Mouse (Mus musculus) Patski (cell line): Measurements from ENCODE around the gene Ppp1r13l. TPM values are rescaled to one million over a fixed set of nuclear protein-coding genes. Genes with fewer than 3 reads are reported as not detected.

ENCODE experiments used
- ATAC-seq: fragments of 100-300 bp; one replicate; pipeline ENCODE4 v1.8.0; 2021
- CTCF ChIA-PET: fragments of 350-600 bp; sonication (Branson Sonifier 250); formaldehyde crosslinking; loops from one replicate; lab custom pipeline; 2022; ENCODE audit warnings: inconsistent platforms; lab: Charles Lee
- POLR2A ChIA-PET: fragments of 350-600 bp; sonication (Branson Sonifier 250); formaldehyde crosslinking; loops from one replicate; lab custom pipeline; 2022; ENCODE audit warnings: antibody characterized with exemption, inconsistent platforms; lab: Charles Lee
- DNase-seq: peaks from one replicate; pipeline ENCODE4 v3.0.0-alpha.2; 2011; ENCODE audit warnings: low read depth, low spot score
- H3K27me3 ChIP-seq: fragments of 371-371 bp; one replicate; pipeline ENCODE4 v1.5.1; 2021
- CTCF ChIP-seq: fragments of 100-300 bp; IDR thresholded peaks from one replicate; pipeline ENCODE4 v1.5.1; 2021
- in situ Hi-C: fragments of 300-500 bp; cut with MboI; formaldehyde crosslinking; loops from 3 replicates; pipeline ENCODE4 v1.11.1; 2018; ENCODE audit warnings: low pct_unique_long_range_greater_than_20kb, mixed read lengths
- polyA plus RNA-seq: library from polyadenylated mRNA; unstranded; gene quantifications from one replicate; pipeline ENCODE4 v1.2.3, GENCODE M21; 2021

The Ppp1r13l gene
- polyA plus RNA-seq, 1 experiment from 2014 or later, result 11.9 TPM

GRCm38 (mm10) chr7:19424051-19424450 lies 64.5 kb downstream of the Ppp1r13l start:
- POLR2A ChIA-PET, result interaction anchor here (1.3 kb wide), 1 partner anchor 17 kb away, joined by 4 read pairs; no protein-coding TSS in a partner anchor
- H3K27me3 ChIP-seq, result no peaks in the 10 kb centered on the region

GRCm38 (mm10) chr7:19426349-19426748 lies 66.8 kb downstream of the Ppp1r13l start:
- ATAC-seq (no peak), DNase-seq (no peak)
- CTCF ChIA-PET, result interaction anchor here (0.8 to 1.0 kb wide), 2 partner anchors 12 to 21 kb away, joined by 3 to 5 read pairs; no protein-coding TSS in a partner anchor
- POLR2A ChIA-PET, result interaction anchor here (0.7 kb wide), 1 partner anchor 11 kb away, joined by 4 read pairs; no protein-coding TSS in a partner anchor
- TF ChIP-seq CTCF, result no peak
- in situ Hi-C loops, result no loop called here
- H3K27me3 ChIP-seq, result no peaks in the 10 kb centered on the region

More at GRCm38 (mm10) chr7:19424051-19424450, 64.5 kb downstream of the Ppp1r13l start:
- DNase-seq (no peak), ATAC-seq (no peak)
- no peak for TF ChIP-seq CTCF
- in situ Hi-C loops, result no loop called here
- CTCF ChIA-PET, result interaction anchor here (1.0 to 2.0 kb wide), 2 partner anchors 8 to 166 kb away, joined by 3 to 8 read pairs; no protein-coding TSS in a partner anchor

- no peak for TF ChIP-seq CTCF
- DNase-seq (no peak), ATAC-seq (no peak)
- ChIA-PET POLR2A (interaction anchor here (0.7 kb wide), 1 partner anchor 10 kb away, joined by 4 read pairs; no protein-coding TSS in a partner anchor), CTCF (interaction anchor here (0.8 to 1.0 kb wide), 2 partner anchors 13 to 21 kb away, joined by 3 to 5 read pairs; no protein-coding TSS in a partner anchor)
- in situ Hi-C loops, result no loop called here
- no peaks in the 10 kb centered on the region for H3K27me3 ChIP-seq
These were observed 67.3 kb downstream of the Ppp1r13l start for GRCm38 (mm10) chr7:19426888-19427287.

Other genes starting within 250 kb of the Ppp1r13l start
- 0.03 TPM for gene Gm4969, start 241.4 kb upstream of the Ppp1r13l start, polyA plus RNA-seq
- gene Fbxo46, start 239.9 kb upstream of the Ppp1r13l start, polyA plus RNA-seq, result 13.0 TPM
- gene Qpctl, start 210.5 kb upstream of the Ppp1r13l start, polyA plus RNA-seq, result 15.8 TPM
- gene Snrpd2, start 210.0 kb upstream of the Ppp1r13l start, polyA plus RNA-seq, result 108 TPM
- 0.08 TPM for gene Gipr, start 193.6 kb upstream of the Ppp1r13l start, polyA plus RNA-seq
- gene Eml2, start 183.3 kb upstream of the Ppp1r13l start, polyA plus RNA-seq, result 73.6 TPM
- gene Gpr4, start 147.2 kb upstream of the Ppp1r13l start, polyA plus RNA-seq, result 0.19 TPM
- 39.2 TPM for gene Opa3, start 131.4 kb upstream of the Ppp1r13l start, polyA plus RNA-seq
- 142 TPM for gene Vasp, start 87.9 kb upstream of the Ppp1r13l start, polyA plus RNA-seq
- gene Ppm1n, start 79.7 kb upstream of the Ppp1r13l start, polyA plus RNA-seq, result 0.14 TPM
- gene Rtn2, start 77.1 kb upstream of the Ppp1r13l start, polyA plus RNA-seq, result 4.0 TPM
- 72.9 TPM for gene Fosb, start 49.7 kb upstream of the Ppp1r13l start, polyA plus RNA-seq
- gene Ercc1, start 15.0 kb upstream of the Ppp1r13l start, polyA plus RNA-seq, result 40.9 TPM
- 16.6 TPM for gene Cd3eap, start 266 bp upstream of the Ppp1r13l start, polyA plus RNA-seq
- 26.2 TPM for gene Ercc2, start 22.3 kb downstream of the Ppp1r13l start, polyA plus RNA-seq
- 44.0 TPM for gene Klc3, start 44.4 kb downstream of the Ppp1r13l start, polyA plus RNA-seq
- gene Ckm, start 45.0 kb downstream of the Ppp1r13l start, polyA plus RNA-seq, result not detected
- 34.8 TPM for gene Mark4, start 99.1 kb downstream of the Ppp1r13l start, polyA plus RNA-seq
- not detected for gene Exoc3l2, start 103.6 kb downstream of the Ppp1r13l start, polyA plus RNA-seq
- 9.8 TPM for gene Bloc1s3, start 148.6 kb downstream of the Ppp1r13l start, polyA plus RNA-seq
- 36.5 TPM for gene Trappc6a, start 148.6 kb downstream of the Ppp1r13l start, polyA plus RNA-seq
- 0.15 TPM for gene Nkpd1, start 158.1 kb downstream of the Ppp1r13l start, polyA plus RNA-seq
- 65.5 TPM for gene Ppp1r37, start 203.3 kb downstream of the Ppp1r13l start, polyA plus RNA-seq
- 0.23 TPM for gene Zfp296, start 217.5 kb downstream of the Ppp1r13l start, polyA plus RNA-seq
- gene Gemin7, start 217.8 kb downstream of the Ppp1r13l start, polyA plus RNA-seq, result 89.6 TPM
- 50.7 TPM for gene Clasrp, start 244.7 kb downstream of the Ppp1r13l start, polyA plus RNA-seq